Mouse (Mus musculus) lung, embryonic 14.5 days (tissue): ENCODE measurements at regions not wholly inside any gene's neighbourhood (a gene's known extent, or its start where the extent isn't known, plus 50 kb on each side); places are given as distances from the start of the nearest gene placed in this dataset.

ENCODE experiments used
- ATAC-seq: fragments of 200-750 bp; cut with Nextera tagmentation; 2 replicates; pipeline ENCODE4 v1.8.0; 2017; ENCODE audit warnings: mild to moderate bottlenecking, moderate TSS enrichment, moderate library complexity; ENCODE audit not compliant: insufficient read depth
- DNase-seq: peaks from one replicate; pipeline ENCODE4 v3.0.0-alpha.2; 2015
- H3K27ac ChIP-seq: fragments of 300-500 bp; sonication (generic); 2 replicates; pipeline ENCODE4 v1.5.1; 2014; ENCODE audit warnings: low read depth, mild to moderate bottlenecking, moderate library complexity
- H3K27me3 ChIP-seq: fragments of 300-500 bp; sonication (generic); 2 replicates; pipeline ENCODE4 v1.6.1; 2014; ENCODE audit warnings: low read length, control low read depth; ENCODE audit not compliant: insufficient read depth
- H3K36me3 ChIP-seq: fragments of 300-500 bp; sonication (generic); 2 replicates; pipeline ENCODE4 v1.6.1; 2014; ENCODE audit warnings: control low read depth; ENCODE audit not compliant: insufficient read depth
- H3K4me1 ChIP-seq: fragments of 300-500 bp; sonication (generic); 2 replicates; pipeline ENCODE4 v1.6.1; 2014; ENCODE audit warnings: antibody characterized with exemption, control low read depth; ENCODE audit not compliant: insufficient read depth
- H3K4me2 ChIP-seq: fragments of 300-500 bp; sonication (generic); 2 replicates; pipeline ENCODE4 v1.6.1; 2014; ENCODE audit warnings: mild to moderate bottlenecking
- H3K4me3 ChIP-seq: fragments of 300-500 bp; sonication (generic); 2 replicates; pipeline ENCODE4 v1.5.1; 2014; ENCODE audit warnings: low read depth, low read length
- H3K9ac ChIP-seq: fragments of 300-500 bp; sonication (generic); 2 replicates; pipeline ENCODE4 v1.6.1; 2014
- H3K9me3 ChIP-seq: fragments of 300-500 bp; sonication (generic); 2 replicates; pipeline ENCODE4 v1.6.1; 2016; ENCODE audit warnings: low read depth, low read length, control low read depth
- CTCF ChIP-seq: IDR thresholded peaks from 2 replicates; pipeline ENCODE4 v1.5.1; 2016; ENCODE audit warnings: antibody characterized with exemption, low read depth
- WGBS: fragments of 180-500 bp; shearing (Covaris S2); extraction: QIAGEN DNeasy Blood & Tissue Kit; methylation state at CpG from one replicate; pipeline ENCODE4 v1.1.7; 2014; 5-methylcytosine and 5-hydroxymethylcytosine counted together

GRCm38 (mm10) chr8:34731096-34731999, 619.8 kb upstream of the Gm10131 start:
- H3K27ac ChIP-seq, result no peak overlapping the region
- no peaks in the 10 kb centered on the region for H3K36me3 ChIP-seq
- H3K4me1 ChIP-seq, result no peaks in the 10 kb centered on the region
- no peak overlapping the region for H3K4me3 ChIP-seq
- ATAC-seq (no peak), DNase-seq (no peak)
- WGBS, result 23% methylated on average over 12 of the region's 12 CpGs
- H3K9ac ChIP-seq, result no peak overlapping the region
- TF ChIP-seq CTCF, result no peak
- no peaks in the 10 kb centered on the region for H3K27me3 ChIP-seq
- no peaks in the 10 kb centered on the region for H3K9me3 ChIP-seq
- no peak overlapping the region for H3K4me2 ChIP-seq

GRCm38 (mm10) chr8:34729585-34729984, 618.0 kb upstream of the Gm10131 start:
- TF ChIP-seq CTCF, result no peak
- Histone ChIP-seq H3K4me1 (no peaks in the 10 kb centered on the region), H3K4me3 (no peak overlapping the region), H3K27ac (no peak overlapping the region), H3K9ac (no peak overlapping the region), H3K36me3 (no peaks in the 10 kb centered on the region), H3K9me3 (no peaks in the 10 kb centered on the region), H3K4me2 (no peak overlapping the region), H3K27me3 (no peaks in the 10 kb centered on the region)
- WGBS, result 81% methylated on average over 7 of the region's 7 CpGs
- DNase-seq (no peak), ATAC-seq (no peak)

GRCm38 (mm10) chr8:34727699-34728098, 616.2 kb upstream of the Gm10131 start:
- H3K9ac ChIP-seq, result no peak overlapping the region
- H3K4me1 ChIP-seq, result no peaks in the 10 kb centered on the region
- H3K9me3 ChIP-seq, result no peaks in the 10 kb centered on the region
- no peaks in the 10 kb centered on the region for H3K27me3 ChIP-seq
- H3K27ac ChIP-seq, result no peak overlapping the region
- no peaks in the 10 kb centered on the region for H3K36me3 ChIP-seq
- 82% methylated on average over 8 of the region's 8 CpGs for WGBS
- ATAC-seq (no peak), DNase-seq (no peak)
- no peak overlapping the region for H3K4me2 ChIP-seq
- TF ChIP-seq CTCF, result no peak
- no peak overlapping the region for H3K4me3 ChIP-seq

GRCm38 (mm10) chr8:34726145-34726767, 614.7 kb upstream of the Gm10131 start:
- Histone ChIP-seq H3K4me2 (no peak overlapping the region), H3K9ac (no peak overlapping the region), H3K27ac (no peak overlapping the region), H3K4me1 (no peaks in the 10 kb centered on the region), H3K36me3 (no peaks in the 10 kb centered on the region), H3K27me3 (no peaks in the 10 kb centered on the region), H3K4me3 (no peak overlapping the region), H3K9me3 (no peaks in the 10 kb centered on the region)
- DNase-seq, result peak; percentile 46
- no peak for ATAC-seq
- WGBS, result 43% methylated on average over 10 of the region's 10 CpGs
- TF ChIP-seq CTCF, result no peak

GRCm38 (mm10) chr8:34725546-34725945, 614.0 kb upstream of the Gm10131 start:
- no peak for ATAC-seq
- no peak overlapping the region for H3K4me2 ChIP-seq
- H3K4me1 ChIP-seq, result no peaks in the 10 kb centered on the region
- H3K4me3 ChIP-seq, result no peak overlapping the region
- H3K27me3 ChIP-seq, result no peaks in the 10 kb centered on the region
- H3K9ac ChIP-seq, result no peak overlapping the region
- H3K36me3 ChIP-seq, result no peaks in the 10 kb centered on the region
- DNase-seq, result no peak
- H3K9me3 ChIP-seq, result no peaks in the 10 kb centered on the region
- no peak overlapping the region for H3K27ac ChIP-seq
- TF ChIP-seq CTCF, result no peak
- WGBS, result 43% methylated on average over 4 of the region's 4 CpGs

GRCm38 (mm10) chr8:34709911-34710733, 598.6 kb upstream of the Gm10131 start:
- TF ChIP-seq CTCF, result no peak
- Histone ChIP-seq H3K27ac (no peak overlapping the region), H3K4me2 (no peak overlapping the region), H3K4me1 (no peaks in the 10 kb centered on the region), H3K9me3 (no peaks in the 10 kb centered on the region), H3K9ac (no peak overlapping the region), H3K36me3 (no peaks in the 10 kb centered on the region), H3K27me3 (no peaks in the 10 kb centered on the region), H3K4me3 (no peak overlapping the region)
- ATAC-seq, result no peak
- DNase-seq, result no peak
- WGBS, result 75% methylated on average over 23 of the region's 23 CpGs

- no peaks in the 10 kb centered on the region for H3K4me1 ChIP-seq
- no peak overlapping the region for H3K9ac ChIP-seq
- no peaks in the 10 kb centered on the region for H3K27me3 ChIP-seq
- no peaks in the 10 kb centered on the region for H3K9me3 ChIP-seq
- no peak overlapping the region for H3K27ac ChIP-seq
- no peak for ATAC-seq
- 59% methylated on average over 11 of the region's 11 CpGs for WGBS
- H3K36me3 ChIP-seq, result no peaks in the 10 kb centered on the region
- no peak for DNase-seq
- H3K4me3 ChIP-seq, result no peak overlapping the region
- no peak overlapping the region for H3K4me2 ChIP-seq
- TF ChIP-seq CTCF, result no peak
These were observed 597.8 kb upstream of the Gm10131 start for GRCm38 (mm10) chr8:34709316-34709715.
